Mouse (Mus musculus) frontal cortex, postnatal 14 days (tissue): Measurements from ENCODE around the gene BC052040.

ENCODE experiments used
- DNase-seq, 2 experiments: peaks; one replicate each; pipeline ENCODE4 v3.0.0; 2022; ENCODE audit warnings: low spot score in 2 of 2

Gene BC052040

DNA sequence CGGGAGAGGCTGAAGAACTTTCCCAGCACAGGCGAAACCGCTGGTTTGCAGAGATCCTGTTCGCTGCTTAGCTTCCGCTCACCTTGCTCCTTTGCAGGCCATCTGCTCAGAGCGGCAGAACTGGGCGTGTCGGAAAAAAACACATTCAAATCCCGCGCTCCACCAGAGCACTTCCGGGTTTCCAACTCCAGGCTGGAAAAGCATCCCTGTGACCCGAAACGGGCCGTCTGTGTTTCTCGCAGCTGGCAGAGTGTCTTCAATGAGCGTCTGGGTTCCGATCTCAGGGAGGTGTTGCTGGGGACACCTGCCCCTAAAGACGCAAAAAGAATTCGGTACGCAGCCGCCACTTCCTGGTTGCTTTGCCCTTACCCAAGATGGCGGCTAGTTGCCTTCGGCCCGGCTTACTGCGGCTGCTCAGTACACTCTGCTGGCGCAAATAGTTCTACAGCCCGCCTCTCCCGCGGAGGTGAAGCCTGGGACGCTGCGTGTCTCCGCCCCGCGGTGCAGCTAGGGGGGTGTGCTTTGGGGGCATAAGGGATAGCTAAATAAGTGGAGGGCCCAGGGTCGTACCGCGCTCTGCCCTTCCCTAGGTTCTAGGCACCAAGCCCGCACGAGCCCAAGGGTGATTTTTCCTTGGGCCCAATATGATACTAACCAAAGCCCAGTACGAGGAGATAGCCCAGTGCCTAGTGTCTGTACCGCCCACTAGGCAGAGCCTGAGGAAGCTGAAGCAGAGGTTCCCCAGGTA, at the start of gene BC052040:
Gene BC052040 (plus strand): TSS at position 476 of the 748 bp plus-strand sequence.
- peak; percentile 79 to 82 for DNase-seq

DNA sequence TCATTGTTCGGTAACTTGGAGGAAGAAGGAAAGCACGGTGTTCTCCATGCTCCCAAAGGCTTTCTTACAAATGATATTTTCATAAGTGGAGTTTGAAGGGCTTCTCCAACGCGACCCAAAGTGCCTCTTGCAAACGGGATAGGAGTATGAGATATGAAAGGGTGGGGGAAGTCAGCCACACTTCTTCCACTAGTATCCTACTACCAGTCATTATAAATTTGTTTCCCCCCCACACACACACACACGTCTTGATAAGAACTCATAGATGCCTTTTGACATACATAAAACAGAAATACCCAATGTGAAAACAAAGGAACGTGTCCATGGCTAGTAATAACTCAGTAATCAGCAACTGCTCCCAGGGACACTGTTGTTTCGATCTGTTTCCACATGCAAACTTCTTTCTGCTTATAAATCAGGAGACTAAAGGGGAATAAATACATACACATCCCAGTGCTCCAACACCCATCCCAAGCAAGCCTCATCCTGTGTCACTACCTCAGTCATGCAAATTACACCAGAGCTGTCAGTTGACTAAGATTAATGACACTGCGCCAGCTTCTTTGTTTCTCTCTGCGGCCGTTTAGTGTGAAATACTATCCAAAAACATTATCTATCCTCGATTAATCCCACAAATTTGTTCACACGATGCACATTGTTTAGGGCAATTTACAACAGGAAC, 43.4 kb upstream of the BC052040 start:
- DNase-seq = no peak

DNA sequence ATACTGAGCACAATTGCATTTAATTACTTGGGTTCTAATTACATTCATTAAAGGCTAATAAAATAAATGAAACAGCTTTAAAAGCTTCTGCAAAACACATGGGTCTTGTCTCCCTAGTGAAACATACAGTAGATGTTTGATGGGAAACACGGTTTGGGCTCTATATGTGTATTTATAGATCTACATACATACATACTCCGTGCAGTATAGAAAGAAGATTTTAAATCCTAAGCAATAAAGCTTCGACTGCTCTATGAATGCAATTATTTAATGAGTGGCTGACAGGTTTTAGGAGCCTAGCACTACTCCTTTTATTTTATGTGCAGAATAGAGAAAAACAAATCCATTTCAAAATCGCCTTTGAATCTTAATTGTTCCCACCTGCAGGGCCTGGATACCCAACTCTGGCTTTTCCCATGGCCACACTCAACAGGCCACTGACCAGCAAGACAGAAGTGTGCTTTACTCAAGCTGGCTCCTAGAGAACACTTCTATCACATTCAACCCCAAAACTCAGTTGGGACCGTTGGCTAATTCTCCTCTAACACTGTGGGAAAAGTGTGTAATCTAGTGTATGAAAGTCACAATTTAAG, 42.7 kb upstream of the BC052040 start:
- no peak for DNase-seq

DNA sequence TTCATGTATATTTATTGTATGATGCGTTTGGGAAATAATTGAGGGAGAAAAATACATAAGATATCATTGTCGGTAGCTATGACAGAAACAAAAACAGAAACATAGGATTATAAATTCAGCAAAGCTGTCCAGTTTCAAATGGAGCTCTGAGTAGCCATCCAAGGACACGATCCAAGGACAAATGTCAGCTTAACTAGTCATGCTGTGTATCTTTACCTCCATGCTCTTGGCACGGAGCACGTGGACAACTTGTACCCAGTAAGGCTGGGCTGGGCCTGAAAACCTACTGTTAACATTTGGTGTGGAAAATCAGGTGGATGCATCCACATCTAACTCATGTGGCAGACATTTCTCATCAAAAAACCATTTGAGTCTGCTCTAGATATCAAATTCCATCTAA, 41.8 kb upstream of the BC052040 start:
- no peak for DNase-seq

DNA sequence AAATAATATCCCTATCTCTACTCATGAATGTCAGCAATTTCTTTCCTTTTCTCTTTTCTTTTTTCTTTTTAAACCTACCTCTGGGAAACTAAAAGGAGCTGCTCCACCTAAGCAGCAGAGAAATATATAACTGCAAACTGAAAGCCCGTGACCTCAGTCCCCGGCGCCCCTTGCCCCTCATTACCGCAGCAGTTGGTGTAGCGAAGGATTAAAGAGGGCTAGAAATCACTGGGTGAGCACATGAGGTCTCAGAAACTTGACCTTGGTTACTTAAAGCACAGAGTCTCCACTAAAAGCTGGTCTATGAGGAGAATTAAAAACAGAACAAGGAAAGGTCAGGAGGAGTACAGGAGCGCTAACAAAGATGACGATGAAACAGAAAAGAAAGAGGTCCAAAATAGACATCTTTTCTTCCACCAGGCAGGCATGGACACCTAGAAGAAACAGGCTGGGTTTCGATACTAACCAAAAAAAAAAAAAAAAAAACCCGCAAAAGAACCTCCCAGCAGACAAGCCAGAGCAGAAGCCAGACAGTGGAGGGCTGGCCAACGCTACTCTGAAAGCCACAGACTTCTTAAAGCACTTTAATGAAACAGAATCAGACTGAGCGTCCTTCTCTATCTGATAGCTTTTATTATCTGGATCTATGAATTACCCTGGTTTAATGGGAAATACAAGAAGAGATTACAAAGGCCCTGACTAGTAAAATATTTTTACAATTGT, 39.0 kb upstream of the BC052040 start:
- no peak for DNase-seq

DNA sequence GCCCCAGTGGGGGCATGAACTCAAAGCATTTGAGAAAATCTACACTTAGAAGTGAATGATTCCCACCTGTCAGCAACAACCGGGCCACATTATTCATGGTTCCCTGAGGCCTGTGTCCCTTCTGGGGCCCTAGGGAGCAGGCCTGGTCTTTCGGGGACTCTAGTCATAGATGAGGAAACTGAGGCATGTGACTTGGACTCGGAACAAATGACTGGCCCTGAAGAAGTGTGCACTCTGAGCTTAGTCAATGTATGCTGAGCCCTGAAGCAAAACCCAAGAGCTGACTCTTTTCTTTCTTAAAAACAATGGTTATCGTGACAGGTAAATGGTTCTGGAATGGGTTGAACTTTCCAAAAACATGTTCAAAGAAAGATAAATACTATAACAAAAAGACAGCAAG, 38.3 kb upstream of the BC052040 start:
- DNase-seq = no peak

DNA sequence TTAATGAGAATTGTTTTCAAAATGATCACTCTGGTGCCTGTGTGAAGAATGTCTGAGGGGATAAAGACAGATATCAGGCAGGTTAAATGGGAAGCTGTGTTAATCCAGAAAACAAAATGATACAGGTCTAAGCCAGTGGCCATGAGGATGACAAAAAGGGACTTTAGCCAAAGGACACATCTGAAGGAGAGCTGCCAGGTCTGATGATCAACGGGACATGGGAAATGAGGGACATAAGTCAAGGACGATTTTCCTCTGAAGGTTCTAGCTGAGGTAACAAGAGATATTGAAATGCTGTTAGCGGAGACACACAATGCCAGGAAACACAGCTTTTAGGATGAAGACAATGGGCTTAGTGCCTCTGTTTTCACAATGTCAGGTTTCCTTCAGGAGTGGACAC, 29.6 kb upstream of the BC052040 start:
- no peak for DNase-seq

DNA sequence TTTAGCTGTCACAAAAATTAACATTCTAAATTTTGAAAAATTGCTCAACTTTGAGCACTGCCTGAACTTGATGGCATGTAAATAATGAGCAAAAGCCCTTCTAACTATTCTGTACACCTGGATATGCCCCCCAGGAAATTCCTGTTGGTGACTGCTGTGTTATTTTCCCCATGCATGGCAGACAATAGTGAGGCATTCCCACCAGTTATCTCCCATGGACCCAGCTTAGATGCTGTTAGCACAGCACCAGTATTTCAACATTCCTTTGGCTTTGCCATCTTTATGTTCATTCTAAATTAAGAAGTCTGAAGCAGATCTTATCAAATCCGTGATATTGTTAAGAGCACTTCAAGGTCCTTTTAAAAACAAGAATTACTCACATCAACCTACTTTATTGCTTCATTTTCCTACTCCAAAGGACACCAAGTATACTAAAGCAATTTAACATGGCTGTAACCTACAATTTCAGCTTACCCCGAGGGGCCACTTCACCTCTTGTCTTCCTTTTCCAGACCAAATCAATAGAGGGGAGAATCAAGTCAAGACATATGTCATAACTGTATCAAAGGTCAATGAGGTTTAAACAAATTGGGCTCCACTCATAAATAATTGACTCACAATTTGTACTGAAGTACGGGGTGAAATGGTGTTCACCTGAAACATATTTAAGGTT, 19.2 kb upstream of the BC052040 start:
- DNase-seq = no peak

DNA sequence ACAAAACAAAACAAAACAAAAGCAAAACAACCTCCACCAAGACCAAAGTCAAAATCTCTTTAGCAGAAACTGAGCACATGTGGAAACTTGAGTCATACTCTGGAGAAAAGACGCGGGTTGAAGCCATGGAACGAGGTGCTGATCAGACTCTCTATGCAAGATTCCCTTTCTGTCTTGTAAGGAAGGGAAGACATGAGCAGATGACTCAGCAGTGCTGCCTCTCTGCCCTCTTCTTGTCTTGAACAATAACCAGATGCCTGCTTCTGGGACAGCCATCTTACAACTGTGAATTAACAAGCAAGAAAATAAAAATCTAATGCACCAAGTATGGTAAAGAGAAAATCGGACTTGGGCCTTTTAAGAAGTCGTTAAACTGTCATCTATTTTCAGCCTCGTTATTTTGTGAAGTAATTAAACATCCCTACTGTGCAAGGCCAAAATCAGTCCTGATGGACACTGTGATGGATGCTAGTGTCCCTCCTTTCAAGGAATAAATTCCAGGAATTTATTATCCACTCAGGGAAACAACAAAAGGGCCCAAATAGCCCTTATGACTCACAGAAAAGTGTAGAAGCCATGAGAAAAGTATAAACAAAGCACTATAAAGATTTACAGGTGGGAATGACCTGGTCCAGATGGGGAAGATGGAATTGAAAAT, 18.0 kb upstream of the BC052040 start:
- DNase-seq = no peak

DNA sequence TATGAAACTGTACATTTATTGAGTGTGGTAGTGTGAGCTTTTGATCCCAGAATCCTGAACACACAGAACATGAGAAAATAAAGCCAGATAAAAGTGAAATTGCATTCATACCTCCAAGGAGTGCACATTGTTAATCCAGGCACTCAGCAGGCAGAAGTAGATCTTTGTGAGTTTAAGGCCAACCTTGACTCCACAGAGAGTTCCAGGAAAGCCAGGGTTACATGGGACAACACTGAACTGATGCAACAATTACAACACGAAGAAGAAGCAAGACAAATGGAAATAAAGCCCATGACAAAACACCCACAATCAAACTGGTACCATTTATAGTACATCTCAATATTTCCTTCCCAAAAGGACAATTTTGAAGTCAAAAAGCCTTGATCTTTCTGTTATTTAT, 9.5 kb upstream of the BC052040 start:
- no peak for DNase-seq

DNA sequence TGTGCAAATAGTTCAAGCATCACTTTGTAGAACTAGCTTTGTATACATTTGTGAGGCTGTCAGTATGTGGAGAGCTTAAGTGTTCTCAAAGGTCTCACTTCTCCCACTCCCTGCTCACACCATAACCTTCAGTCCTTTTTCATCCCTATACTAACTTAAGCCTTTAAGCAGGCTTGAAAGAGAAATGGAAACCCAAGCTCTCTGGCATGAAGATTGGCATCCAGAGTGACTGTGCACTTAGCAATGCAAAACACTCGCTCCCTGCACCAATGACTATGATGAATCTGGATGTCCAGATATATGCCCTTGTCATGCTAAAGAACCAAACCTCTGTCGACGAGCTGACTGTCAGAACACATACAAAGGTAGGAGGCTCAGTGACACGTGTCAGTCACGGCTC, 6.7 kb upstream of the BC052040 start:
- DNase-seq = no peak

DNA sequence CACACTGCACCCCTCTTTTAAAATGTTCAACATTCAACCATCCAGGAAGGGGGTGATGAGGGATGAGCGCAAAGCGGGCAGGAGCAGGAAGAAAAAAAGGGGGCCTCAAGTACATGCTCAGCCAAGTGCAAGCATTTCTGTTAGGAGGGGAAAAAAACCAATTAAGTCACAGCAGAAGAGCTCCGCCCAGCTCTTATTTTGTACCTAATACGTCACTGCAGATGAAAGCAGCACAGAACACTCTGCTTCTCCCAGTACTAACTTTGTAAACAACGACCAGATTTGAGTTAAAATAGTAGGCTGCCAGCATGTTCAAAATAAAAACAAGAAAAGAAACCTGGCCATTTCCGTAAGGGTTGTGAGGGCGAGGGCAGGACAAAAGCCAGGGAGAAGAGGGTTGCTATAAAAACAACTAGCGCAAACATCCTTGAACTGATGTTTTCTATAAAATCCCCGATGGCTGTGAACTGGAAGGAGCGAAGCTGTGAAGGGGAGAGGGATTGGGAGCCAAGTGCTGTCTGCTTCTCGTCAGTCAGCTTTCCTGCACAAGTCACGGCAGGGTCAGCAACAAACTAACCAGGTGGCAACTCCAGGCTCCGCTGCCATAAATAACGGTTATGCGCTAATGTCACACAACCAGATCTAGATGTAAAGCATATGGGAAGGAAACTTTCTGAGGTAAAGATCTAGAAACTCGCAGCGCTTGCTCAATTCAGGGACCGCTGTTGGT, 2.2 kb upstream of the BC052040 start:
- no peak for DNase-seq

DNA sequence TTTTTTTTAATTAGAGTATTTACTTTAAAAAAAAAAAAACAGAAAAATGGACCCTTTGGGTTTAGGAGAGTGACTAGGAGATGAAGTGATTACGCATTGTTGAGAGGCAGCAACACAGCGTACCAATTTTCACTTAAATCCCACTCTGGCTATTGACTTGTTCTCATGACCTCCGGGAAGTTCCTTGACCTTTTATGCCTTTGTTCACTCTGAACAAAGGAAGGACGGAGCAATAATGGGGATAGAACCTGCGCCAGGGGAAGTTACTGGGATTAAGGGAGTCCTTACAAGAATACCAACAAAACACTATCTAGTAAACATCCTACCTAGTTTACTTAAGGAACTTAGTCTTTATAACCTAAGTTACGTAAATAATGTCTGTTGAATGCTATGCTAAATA, 1.5 kb upstream of the BC052040 start:
- no peak for DNase-seq

DNA sequence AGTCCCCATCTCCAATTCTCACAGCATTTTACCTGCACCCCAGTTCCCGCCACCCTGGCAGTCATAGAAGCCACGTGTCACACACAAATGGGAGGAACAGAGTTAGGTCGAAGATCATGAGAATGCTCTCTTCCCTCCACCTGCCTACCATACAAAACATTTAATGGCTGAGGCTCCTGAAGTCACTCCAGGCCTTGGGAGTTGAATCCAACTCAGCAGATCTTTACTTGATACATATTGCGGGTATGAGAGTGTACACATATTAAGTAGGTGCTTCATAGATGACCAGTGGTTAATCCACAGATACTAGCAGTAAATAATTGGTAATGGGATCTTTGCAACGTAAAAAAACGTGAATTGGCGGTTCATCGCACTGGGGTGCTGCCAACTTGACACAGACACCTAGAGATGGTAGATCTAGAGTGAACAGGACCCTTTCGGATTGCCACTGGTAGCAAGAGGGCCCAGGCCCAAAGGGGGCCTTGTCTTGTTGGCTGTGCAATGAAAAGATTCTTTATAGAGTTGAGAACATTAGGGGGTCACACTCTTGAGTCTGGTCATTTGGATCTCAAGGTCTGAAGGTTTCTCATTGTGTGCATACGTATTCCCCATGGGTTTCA, 583 bp downstream of the BC052040 start:
- DNase-seq = no peak

DNA sequence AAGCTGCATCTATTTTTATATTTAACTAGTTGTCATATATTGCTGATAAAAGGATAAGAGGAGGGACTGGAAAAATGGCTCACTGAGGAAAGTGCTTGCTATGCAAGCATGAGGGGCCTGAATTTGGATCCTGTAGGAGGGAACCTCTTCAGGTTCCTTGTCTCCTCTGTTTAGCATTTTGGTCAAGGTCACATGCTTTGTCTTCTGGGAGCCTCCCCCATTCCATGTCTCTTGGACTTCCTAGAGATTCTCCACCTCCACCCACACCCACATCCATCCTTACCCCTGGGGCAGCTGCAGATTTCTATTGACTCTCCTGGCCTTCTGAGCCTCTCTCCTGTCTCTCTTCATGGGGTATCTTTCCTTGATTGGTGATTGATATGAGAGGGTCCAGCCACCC, 2.3 kb downstream of the BC052040 start:
- no peak for DNase-seq

DNA sequence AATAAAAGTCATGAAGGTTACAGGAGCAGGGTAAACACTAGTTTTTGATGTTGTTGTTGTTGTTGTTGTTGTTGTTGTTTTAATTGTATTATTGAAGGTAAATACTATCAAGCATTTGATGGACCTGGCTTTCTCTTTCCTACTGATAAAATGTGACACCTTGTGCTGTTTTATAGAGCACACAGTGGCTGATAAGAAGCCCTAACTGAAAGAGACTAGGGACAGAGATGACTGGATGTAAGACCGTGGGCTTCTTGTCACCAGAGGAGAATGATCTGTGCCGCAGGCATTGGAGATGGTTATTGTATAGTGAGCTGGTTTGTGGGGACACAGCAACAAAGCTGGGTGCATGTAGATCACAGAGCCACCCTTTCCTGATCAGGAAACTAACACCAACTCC, 9.1 kb downstream of the BC052040 start:
- no peak for DNase-seq

DNA sequence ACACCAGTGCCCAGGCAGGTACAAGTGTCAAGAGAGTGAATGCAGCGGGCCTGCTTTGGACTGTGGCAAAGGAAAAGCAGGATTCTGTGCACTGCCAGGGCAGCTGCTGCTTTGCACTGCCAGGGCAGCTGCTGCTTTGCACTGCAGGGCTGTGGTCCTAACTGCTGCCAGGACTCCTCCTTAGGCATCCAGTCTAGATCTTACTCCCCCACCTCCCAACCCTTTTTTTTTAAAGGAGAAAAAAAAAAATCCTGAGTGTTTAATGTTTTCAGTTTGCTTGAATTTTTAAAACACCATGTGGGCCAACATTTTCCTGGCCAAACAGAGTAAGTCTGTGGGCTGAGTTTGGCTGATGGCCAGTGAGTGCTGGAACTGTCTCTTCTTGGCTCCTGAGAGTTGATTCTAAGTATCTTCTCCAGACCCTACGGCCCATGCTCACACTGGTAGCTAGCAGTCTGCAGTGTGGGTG, 11.2 kb downstream of the BC052040 start:
- peak; percentile 23 for DNase-seq

DNA sequence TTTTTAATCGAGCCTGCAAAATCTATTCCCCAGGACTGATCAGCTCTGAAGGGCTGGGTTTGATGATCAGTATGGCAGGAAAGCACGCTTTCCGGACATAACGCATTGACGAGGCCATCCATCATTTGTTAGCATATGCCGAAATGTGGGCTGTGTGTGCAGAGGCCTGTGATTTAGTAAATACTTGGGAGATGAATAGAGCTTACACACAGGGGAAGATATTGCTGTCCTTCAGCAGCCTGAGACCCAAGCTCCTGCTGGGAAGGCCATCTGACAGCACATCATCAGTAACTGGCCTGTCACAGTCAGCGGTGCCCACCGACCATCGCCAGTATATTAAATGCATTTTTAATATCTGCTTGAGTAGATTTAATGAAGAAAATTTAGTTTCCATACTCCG, 15.5 kb downstream of the BC052040 start:
- no peak for DNase-seq

DNA sequence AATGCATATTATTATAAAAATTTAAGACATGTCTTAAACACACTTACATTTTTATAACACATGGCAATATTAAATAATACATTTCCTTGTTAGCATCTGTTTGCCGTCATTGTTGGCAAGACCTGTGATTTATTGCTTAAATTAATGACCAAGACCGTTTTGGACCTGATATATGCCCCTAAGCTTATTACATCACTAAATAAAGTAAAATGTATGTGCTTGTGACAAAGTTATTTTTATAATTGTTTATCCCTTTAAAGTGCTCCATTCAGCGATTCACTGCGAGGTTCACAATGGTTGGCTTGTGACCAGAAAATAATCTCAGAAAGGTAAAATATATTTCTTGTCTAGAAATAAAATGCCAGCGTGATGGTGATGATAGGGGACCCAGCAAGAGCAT, 16.8 kb downstream of the BC052040 start:
- DNase-seq = no peak

DNA sequence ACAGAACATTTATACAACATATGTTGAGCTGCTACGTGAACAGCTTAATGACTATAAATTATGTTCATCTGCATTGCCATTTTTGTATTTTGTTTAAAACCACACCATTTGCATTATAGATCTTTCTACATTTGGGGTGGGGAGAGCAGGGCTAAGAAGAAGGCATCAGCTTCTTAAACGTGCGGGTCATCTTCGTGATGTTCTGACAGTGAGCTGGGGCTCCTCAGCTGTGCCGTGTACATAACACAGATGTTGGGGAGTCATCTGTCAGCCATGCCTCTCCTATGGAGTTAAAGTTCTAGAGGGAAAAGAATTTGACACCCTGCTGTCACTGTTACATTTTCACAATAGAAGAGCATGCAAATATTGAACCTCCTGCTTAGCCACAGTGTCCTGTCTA, 19.2 kb downstream of the BC052040 start:
- no peak for DNase-seq
